Mouse (Mus musculus) forebrain, embryonic 13.5 days (tissue): ENCODE measurements at regions not wholly inside any gene's neighbourhood (a gene's known extent, or its start where the extent isn't known, plus 50 kb on each side); places are given as distances from the start of the nearest gene placed in this dataset.

Experiments used
- ATAC-seq: fragments of 200-750 bp; cut with Nextera tagmentation; 2 replicates; pipeline ENCODE4 v1.8.0; 2017
- H3K27ac ChIP-seq: fragments of 300-500 bp; sonication (generic); 2 replicates; pipeline ENCODE4 v1.5.1; 2015; ENCODE audit warnings: inconsistent platforms, mild to moderate bottlenecking, moderate library complexity
- H3K27me3 ChIP-seq: fragments of 300-500 bp; sonication (generic); 2 replicates; pipeline ENCODE4 v1.6.1; 2015; ENCODE audit warnings: mild to moderate bottlenecking, inconsistent platforms
- H3K36me3 ChIP-seq: fragments of 300-500 bp; sonication (generic); 2 replicates; pipeline ENCODE4 v1.6.1; 2015; ENCODE audit warnings: mild to moderate bottlenecking, inconsistent platforms; ENCODE audit not compliant: poor library complexity, severe bottlenecking
- H3K4me1 ChIP-seq: fragments of 300-500 bp; sonication (generic); 2 replicates; pipeline ENCODE4 v1.6.1; 2015; ENCODE audit warnings: inconsistent platforms
- H3K4me2 ChIP-seq: fragments of 300-500 bp; sonication (generic); 2 replicates; pipeline ENCODE4 v1.6.1; 2015; ENCODE audit warnings: inconsistent platforms, mild to moderate bottlenecking, moderate library complexity
- H3K4me3 ChIP-seq: fragments of 300-500 bp; sonication (generic); 2 replicates; pipeline ENCODE4 v1.5.1; 2015; ENCODE audit warnings: mild to moderate bottlenecking, inconsistent platforms
- H3K9ac ChIP-seq: fragments of 300-500 bp; sonication (generic); 2 replicates; pipeline ENCODE4 v1.6.1; 2015; ENCODE audit warnings: mild to moderate bottlenecking, inconsistent platforms
- H3K9me3 ChIP-seq: fragments of 300-500 bp; sonication (generic); replicated peaks from 2 replicates; pipeline ENCODE4 v1.6.1; 2016; ENCODE audit warnings: inconsistent platforms
- WGBS: fragments of 180-500 bp; shearing (Covaris S2); methylation state at CpG from one replicate; pipeline ENCODE4 v1.1.7; 2015; 5-methylcytosine and 5-hydroxymethylcytosine counted together

GRCm38 (mm10) chr14:97287447-97287846 lies 768.5 kb upstream of the Klhl1 start:
- Histone ChIP-seq H3K27ac (no peak overlapping the region), H3K4me1 (peaks cover under 1% of the 10 kb centered on the region; the same call in 1 of the 2 replicates), H3K4me2 (no peak overlapping the region), H3K9ac (no peak overlapping the region), H3K9me3 (no peaks in the 10 kb centered on the region), H3K27me3 (no peaks in the 10 kb centered on the region), H3K4me3 (no peak overlapping the region), H3K36me3 (no peaks in the 10 kb centered on the region)
- ATAC-seq = no peak

- no peaks in the 10 kb centered on the region for H3K27me3 ChIP-seq
- no peak overlapping the region for H3K9ac ChIP-seq
- H3K9me3 ChIP-seq = no peaks in the 10 kb centered on the region
- H3K4me1 ChIP-seq = no peaks in the 10 kb centered on the region
- H3K27ac ChIP-seq = no peak overlapping the region
- no peak overlapping the region for H3K4me2 ChIP-seq
- H3K36me3 ChIP-seq = no peaks in the 10 kb centered on the region
- 22% methylated on average over 3 of the region's 3 CpGs for WGBS
- no peak for ATAC-seq
- no peak overlapping the region for H3K4me3 ChIP-seq
These were observed 739.6 kb upstream of the Klhl1 start for GRCm38 (mm10) chr14:97258461-97258860.
